Mouse (Mus musculus): ENCODE results near the gene Gm27021. TPM values are rescaled to one million over a fixed set of nuclear protein-coding genes. Genes with fewer than 3 reads are reported as not detected.

The Gm27021 gene
- polyA plus RNA-seq, 1 experiment from 2014 or later = 2.3 TPM

GRCm38 (mm10) chr8:120574941-120575340 is 92.9 kb downstream of the Gm27021 start:
- DNase-seq (ENCODE audit: low spot score) (no peak), ATAC-seq (ENCODE audit: insufficient read depth, low FRiP score, low TSS enrichment) (no peak)
- Histone ChIP-seq H3K27ac (ENCODE audit: low read depth, low read length) (no peak overlapping the region), H3K4me2 (ENCODE audit: low read depth) (no peak overlapping the region), H3K9ac (ENCODE audit: low read length) (no peak overlapping the region), H3K4me3 (ENCODE audit: low read depth, low read length) (no peak overlapping the region), H3K36me3 (ENCODE audit: control insufficient read depth, insufficient read depth, low read length) (peaks cover 52% of the 10 kb centered on the region), H3K4me1 (ENCODE audit: control insufficient read depth, insufficient read depth, low read length) (peaks cover 3% of the 10 kb centered on the region), H3K9me3 (ENCODE audit: control insufficient read depth, low read length) (no peaks in the 10 kb centered on the region), H3K27me3 (ENCODE audit: control insufficient read depth, insufficient read depth, low read length) (no peaks in the 10 kb centered on the region)
- WGBS = 77% methylated on average over 19 of the region's 19 CpGs

GRCm38 (mm10) chr8:120573866-120574265 is 94.0 kb downstream of the Gm27021 start:
- no peak overlapping the region for H3K4me3 ChIP-seq (ENCODE audit: low read depth, low read length)
- no peak overlapping the region for H3K4me2 ChIP-seq (ENCODE audit: low read depth)
- H3K4me1 ChIP-seq (ENCODE audit: control insufficient read depth, insufficient read depth, low read length) = peaks cover 4% of the 10 kb centered on the region
- 77% methylated on average over 11 of the region's 11 CpGs for WGBS
- no peak overlapping the region for H3K27ac ChIP-seq (ENCODE audit: low read depth, low read length)
- H3K9ac ChIP-seq (ENCODE audit: low read length) = no peak overlapping the region
- H3K36me3 ChIP-seq (ENCODE audit: control insufficient read depth, insufficient read depth, low read length) = peaks cover 51% of the 10 kb centered on the region
- ATAC-seq (ENCODE audit: insufficient read depth, low FRiP score, low TSS enrichment) (no peak), DNase-seq (ENCODE audit: low spot score) (no peak)
- no peaks in the 10 kb centered on the region for H3K27me3 ChIP-seq (ENCODE audit: control insufficient read depth, insufficient read depth, low read length)
- no peaks in the 10 kb centered on the region for H3K9me3 ChIP-seq (ENCODE audit: control insufficient read depth, low read length)

- no peak for ATAC-seq (ENCODE audit: insufficient read depth, low FRiP score, low TSS enrichment)
- H3K4me3 ChIP-seq (ENCODE audit: low read depth, low read length) = no peak overlapping the region
- 87% methylated on average over 21 of the region's 21 CpGs for WGBS
Measured at GRCm38 (mm10) chr8:120572534-120572933, 95.3 kb downstream of the Gm27021 start.

GRCm38 (mm10) chr8:120571561-120571960 is 96.3 kb downstream of the Gm27021 start:
- DNase-seq (ENCODE audit: low spot score) (peak; percentile 9), ATAC-seq (ENCODE audit: insufficient read depth, low FRiP score, low TSS enrichment) (no peak)
- Histone ChIP-seq H3K4me1 (ENCODE audit: control insufficient read depth, insufficient read depth, low read length) (peaks cover 4% of the 10 kb centered on the region), H3K9me3 (ENCODE audit: control insufficient read depth, low read length) (no peaks in the 10 kb centered on the region), H3K4me2 (ENCODE audit: low read depth) (no peak overlapping the region), H3K27me3 (ENCODE audit: control insufficient read depth, insufficient read depth, low read length) (no peaks in the 10 kb centered on the region), H3K27ac (ENCODE audit: low read depth, low read length) (no peak overlapping the region), H3K9ac (ENCODE audit: low read length) (no peak overlapping the region), H3K36me3 (ENCODE audit: control insufficient read depth, insufficient read depth, low read length) (peaks cover 56% of the 10 kb centered on the region), H3K4me3 (ENCODE audit: low read depth, low read length) (no peak overlapping the region)
- WGBS = 82% methylated on average over 8 of the region's 8 CpGs

More at GRCm38 (mm10) chr8:120572534-120572933, 95.3 kb downstream of the Gm27021 start:
- peaks cover 56% of the 10 kb centered on the region for H3K36me3 ChIP-seq (ENCODE audit: control insufficient read depth, insufficient read depth, low read length)
- no peak overlapping the region for H3K4me2 ChIP-seq (ENCODE audit: low read depth)
- H3K9me3 ChIP-seq (ENCODE audit: control insufficient read depth, low read length) = no peaks in the 10 kb centered on the region
- no peak overlapping the region for H3K9ac ChIP-seq (ENCODE audit: low read length)
- no peak for DNase-seq (ENCODE audit: low spot score)
- no peaks in the 10 kb centered on the region for H3K27me3 ChIP-seq (ENCODE audit: control insufficient read depth, insufficient read depth, low read length)
- peaks cover 4% of the 10 kb centered on the region for H3K4me1 ChIP-seq (ENCODE audit: control insufficient read depth, insufficient read depth, low read length)
- H3K27ac ChIP-seq (ENCODE audit: low read depth, low read length) = no peak overlapping the region

- DNase-seq (ENCODE audit: low spot score) (peak; percentile 87), ATAC-seq (ENCODE audit: insufficient read depth, low FRiP score, low TSS enrichment) (no peak)
- H3K27me3 ChIP-seq (ENCODE audit: control insufficient read depth, insufficient read depth, low read length) = no peaks in the 10 kb centered on the region
- no peaks in the 10 kb centered on the region for H3K9me3 ChIP-seq (ENCODE audit: control insufficient read depth, low read length)
- H3K9ac ChIP-seq (ENCODE audit: low read length) = no peak overlapping the region
- H3K27ac ChIP-seq (ENCODE audit: low read depth, low read length) = no peak overlapping the region
- H3K36me3 ChIP-seq (ENCODE audit: control insufficient read depth, insufficient read depth, low read length) = peaks cover 56% of the 10 kb centered on the region
- peaks cover 15% of the 10 kb centered on the region for H3K4me1 ChIP-seq (ENCODE audit: control insufficient read depth, insufficient read depth, low read length)
- WGBS = 62% methylated on average over 13 of the region's 13 CpGs
- H3K4me3 ChIP-seq (ENCODE audit: low read depth, low read length) = no peak overlapping the region
- no peak overlapping the region for H3K4me2 ChIP-seq (ENCODE audit: low read depth)
Measured at GRCm38 (mm10) chr8:120569939-120570715, 97.8 kb downstream of the Gm27021 start.

GRCm38 (mm10) chr8:120569123-120569522 is 98.8 kb downstream of the Gm27021 start:
- 96% methylated on average over 17 of the region's 17 CpGs for WGBS
- Histone ChIP-seq H3K9ac (ENCODE audit: low read length) (no peak overlapping the region), H3K4me1 (ENCODE audit: control insufficient read depth, insufficient read depth, low read length) (peaks cover 25% of the 10 kb centered on the region), H3K27me3 (ENCODE audit: control insufficient read depth, insufficient read depth, low read length) (no peaks in the 10 kb centered on the region), H3K4me3 (ENCODE audit: low read depth, low read length) (no peak overlapping the region), H3K4me2 (ENCODE audit: low read depth) (no peak overlapping the region), H3K9me3 (ENCODE audit: control insufficient read depth, low read length) (no peaks in the 10 kb centered on the region), H3K36me3 (ENCODE audit: control insufficient read depth, insufficient read depth, low read length) (peaks cover 50% of the 10 kb centered on the region), H3K27ac (ENCODE audit: low read depth, low read length) (no peak overlapping the region)
- ATAC-seq (ENCODE audit: insufficient read depth, low FRiP score, low TSS enrichment) (no peak), DNase-seq (ENCODE audit: low spot score) (no peak)

GRCm38 (mm10) chr8:120568164-120568798 is 99.6 kb downstream of the Gm27021 start:
- DNase-seq (ENCODE audit: low spot score) (peak; percentile 12), ATAC-seq (ENCODE audit: insufficient read depth, low FRiP score, low TSS enrichment) (no peak)
- Histone ChIP-seq H3K27ac (ENCODE audit: low read depth, low read length) (no peak overlapping the region), H3K9me3 (ENCODE audit: control insufficient read depth, low read length) (no peaks in the 10 kb centered on the region), H3K4me1 (ENCODE audit: control insufficient read depth, insufficient read depth, low read length) (peaks cover 33% of the 10 kb centered on the region), H3K27me3 (ENCODE audit: control insufficient read depth, insufficient read depth, low read length) (no peaks in the 10 kb centered on the region), H3K4me3 (ENCODE audit: low read depth, low read length) (no peak overlapping the region), H3K4me2 (ENCODE audit: low read depth) (no peak overlapping the region), H3K9ac (ENCODE audit: low read length) (no peak overlapping the region), H3K36me3 (ENCODE audit: control insufficient read depth, insufficient read depth, low read length) (peaks cover 46% of the 10 kb centered on the region)
- WGBS = 95% methylated on average over 35 of the region's 37 CpGs

- WGBS = 96% methylated on average over 17 of the region's 17 CpGs
- Histone ChIP-seq H3K4me3 (ENCODE audit: low read depth, low read length) (no peak overlapping the region), H3K9me3 (ENCODE audit: control insufficient read depth, low read length) (no peaks in the 10 kb centered on the region), H3K9ac (ENCODE audit: low read length) (no peak overlapping the region), H3K4me2 (ENCODE audit: low read depth) (no peak overlapping the region), H3K27me3 (ENCODE audit: control insufficient read depth, insufficient read depth, low read length) (no peaks in the 10 kb centered on the region), H3K4me1 (ENCODE audit: control insufficient read depth, insufficient read depth, low read length) (peaks cover 38% of the 10 kb centered on the region), H3K36me3 (ENCODE audit: control insufficient read depth, insufficient read depth, low read length) (peaks cover 44% of the 10 kb centered on the region), H3K27ac (ENCODE audit: low read depth, low read length) (no peak overlapping the region)
- DNase-seq (ENCODE audit: low spot score) (peak; percentile 9), ATAC-seq (ENCODE audit: insufficient read depth, low FRiP score, low TSS enrichment) (no peak)
Measured at GRCm38 (mm10) chr8:120567731-120568130, 100.1 kb downstream of the Gm27021 start.

GRCm38 (mm10) chr8:120566681-120567080 is 101.2 kb downstream of the Gm27021 start:
- H3K27ac ChIP-seq (ENCODE audit: low read depth, low read length) = no peak overlapping the region
- H3K9ac ChIP-seq (ENCODE audit: low read length) = no peak overlapping the region
- H3K4me2 ChIP-seq (ENCODE audit: low read depth) = no peak overlapping the region
- H3K4me3 ChIP-seq (ENCODE audit: low read depth, low read length) = no peak overlapping the region
- ATAC-seq (ENCODE audit: insufficient read depth, low FRiP score, low TSS enrichment) (no peak), DNase-seq (ENCODE audit: low spot score) (no peak)
- peaks cover 49% of the 10 kb centered on the region for H3K4me1 ChIP-seq (ENCODE audit: control insufficient read depth, insufficient read depth, low read length)
- 95% methylated on average over 8 of the region's 8 CpGs for WGBS
- H3K9me3 ChIP-seq (ENCODE audit: control insufficient read depth, low read length) = no peaks in the 10 kb centered on the region
- H3K36me3 ChIP-seq (ENCODE audit: control insufficient read depth, insufficient read depth, low read length) = peaks cover 37% of the 10 kb centered on the region
- no peaks in the 10 kb centered on the region for H3K27me3 ChIP-seq (ENCODE audit: control insufficient read depth, insufficient read depth, low read length)

All from neural tube, embryonic 11.5 days (tissue).